Comparison of ENCODE assay signal across 17 mouse cellular contexts in the genomic region with DNA sequence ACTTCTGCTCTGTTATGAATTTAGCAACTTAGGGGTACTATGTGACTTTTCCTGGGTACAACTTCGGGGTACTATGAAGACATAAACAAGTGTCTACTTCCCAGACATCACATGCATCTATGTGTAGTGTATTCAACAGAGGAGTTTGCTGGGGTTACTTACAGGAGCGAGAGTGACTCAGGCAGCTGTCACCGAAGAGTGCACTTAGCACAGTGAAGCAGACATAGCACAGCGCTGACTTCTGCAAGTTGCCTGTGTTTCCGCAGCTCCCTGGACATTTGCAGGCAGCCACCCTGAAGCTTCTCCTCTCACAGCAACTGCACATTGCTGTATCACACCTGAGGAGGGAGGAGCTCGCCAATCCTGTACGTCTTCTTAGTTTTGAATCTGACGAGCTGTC.
"Had no signal": no experiment of that assay in that cellular context is flagged by ENCODE, and none has a peak within 500 bp of the region (broad histone marks: within the 10 kb centered on the region; RNA-seq: fewer than 3 reads in every experiment).

No protein-coding gene starts in this region.

- H3K27ac ChIP-seq: liver, embryonic 14.5 days; midbrain, embryonic 10.5 days; midbrain, embryonic 13.5 days; midbrain, embryonic 15.5 days; neural tube, embryonic 12.5 days; stomach, embryonic 15.5 days; stomach, postnatal 0 days had no signal

- H3K4me2 ChIP-seq: lung, embryonic 14.5 days; midbrain, embryonic 13.5 days; midbrain, embryonic 15.5 days; neural tube, embryonic 12.5 days; stomach, embryonic 15.5 days had no signal

- H3K27me3 ChIP-seq: midbrain, embryonic 13.5 days; midbrain, embryonic 15.5 days; neural tube, embryonic 12.5 days; stomach, embryonic 15.5 days had no signal

- H3K36me3 ChIP-seq: midbrain, embryonic 10.5 days; midbrain, embryonic 13.5 days; midbrain, embryonic 15.5 days; neural tube, embryonic 12.5 days; stomach, embryonic 15.5 days had no signal

- H3K9ac ChIP-seq: liver, embryonic 14.5 days; lung, embryonic 14.5 days; midbrain, embryonic 13.5 days; midbrain, embryonic 15.5 days; neural tube, embryonic 12.5 days; stomach, embryonic 15.5 days had no signal

- DNase-seq: lung, adult 18-20 months; lung, embryonic 14.5 days; lung, postnatal 10 days; lung, postnatal 4 days; right cerebral cortex, postnatal 25 days; right cerebral cortex, postnatal 4 days; spleen, adult 18-20 months; thymus, adult 2 months; thymus, postnatal 25 days; thymus, postnatal 4 days had no signal

- H3K4me3 ChIP-seq: midbrain, embryonic 10.5 days; midbrain, embryonic 13.5 days; midbrain, embryonic 15.5 days; neural tube, embryonic 12.5 days; stomach, embryonic 15.5 days had no signal

- H3K9me3 ChIP-seq: midbrain, embryonic 10.5 days; midbrain, embryonic 13.5 days; midbrain, embryonic 15.5 days; neural tube, embryonic 12.5 days; stomach, embryonic 15.5 days had no signal

- H3K4me1 ChIP-seq: midbrain, embryonic 15.5 days; neural tube, embryonic 12.5 days; stomach, embryonic 15.5 days had no signal

- ATAC-seq: midbrain, embryonic 13.5 days; midbrain, embryonic 15.5 days had no signal
